Mouse (Mus musculus) embryo, embryonic 10 days (tissue): ENCODE results near the gene Ppp2r2c.
"Not testable (repeated sequence)": the region's sequence is repeated elsewhere in the genome, so short reads cannot be mapped to it uniquely, and the experiment has no call there.

Experiments used
- DNase-seq: peaks from one replicate; pipeline ENCODE4 v3.0.0-alpha.2; 2015; ENCODE audit warnings: low spot score

Gene Ppp2r2c

GRCm38 (mm10) chr5:36929376-36929775 is 61.1 kb downstream of the Ppp2r2c start:
- DNase-seq: no peak

GRCm38 (mm10) chr5:36933383-36933782 is 65.1 kb downstream of the Ppp2r2c start:
- DNase-seq: no peak

DNA sequence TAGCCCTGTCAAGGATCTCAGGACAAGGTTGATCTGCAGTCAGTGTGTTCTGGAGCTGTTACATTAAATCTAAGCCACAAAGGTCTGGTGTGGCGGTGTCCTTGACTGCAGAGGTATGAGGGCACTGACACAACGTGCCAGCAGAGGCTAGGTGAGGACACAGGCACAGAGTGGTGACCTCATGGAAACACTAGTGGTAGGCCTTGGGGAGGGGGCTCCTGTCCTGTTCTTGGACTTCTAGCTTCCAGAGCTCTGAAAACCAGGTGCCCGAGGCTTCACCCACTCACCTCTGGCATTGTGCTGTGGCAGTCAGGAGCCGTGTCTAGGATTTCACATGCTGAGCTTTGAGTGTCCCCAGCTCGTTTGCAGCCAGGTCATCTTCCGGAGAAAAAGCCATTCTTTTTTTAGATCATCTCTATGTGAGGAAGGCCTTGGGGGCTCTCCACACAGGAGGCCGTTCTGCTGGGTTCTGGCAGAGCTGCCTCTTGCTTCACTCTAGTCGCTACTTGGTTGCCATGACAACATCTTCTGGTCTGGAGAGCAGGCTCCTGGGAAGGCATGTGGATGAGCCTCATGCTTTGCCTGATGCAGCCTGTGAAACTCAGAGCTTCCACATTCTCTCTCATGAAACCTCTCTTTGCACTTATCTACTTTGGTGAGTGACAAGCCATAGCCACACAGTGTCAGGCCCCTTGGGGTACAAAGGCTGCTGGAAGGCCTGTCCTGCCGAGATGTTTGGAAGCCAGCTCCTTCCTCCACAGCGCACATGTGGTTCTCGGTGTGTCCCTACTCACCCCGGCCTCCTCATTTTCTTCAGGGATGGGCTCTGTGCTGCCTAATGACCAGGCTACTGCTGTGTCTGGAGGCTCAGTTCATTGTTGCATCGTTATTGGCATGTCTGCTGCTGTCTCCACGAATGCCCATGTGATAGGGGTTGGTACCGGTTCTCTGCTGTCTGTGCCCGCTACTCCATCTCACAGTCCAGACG is 67.5 kb downstream of the Ppp2r2c start:
- DNase-seq: peak; percentile 66

GRCm38 (mm10) chr5:36936548-36936947 is 68.2 kb downstream of the Ppp2r2c start:
- no peak for DNase-seq

- no peak for DNase-seq
These were observed 69.7 kb downstream of the Ppp2r2c start for GRCm38 (mm10) chr5:36938021-36938420.

DNA sequence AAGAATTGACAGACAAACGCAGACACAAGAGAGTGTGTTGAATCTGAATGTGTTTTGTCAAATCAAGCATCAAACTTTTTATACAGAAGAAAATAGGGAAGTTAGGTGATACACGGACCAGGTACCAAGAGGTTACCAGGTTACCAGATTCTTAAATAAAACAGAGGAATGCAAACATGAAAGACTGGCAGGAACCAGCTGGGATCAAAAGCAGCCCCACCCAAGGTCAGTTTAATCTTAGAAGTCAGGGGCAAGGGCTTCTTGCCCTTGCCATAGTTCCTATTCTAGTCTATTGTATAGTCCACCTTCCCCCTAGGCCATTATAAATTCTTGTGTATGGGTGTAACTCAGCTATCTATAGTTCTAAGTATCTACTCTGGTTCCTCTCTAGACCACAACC is 70.7 kb downstream of the Ppp2r2c start:
- DNase-seq: not testable (repeated sequence)

- DNase-seq: no peak
These were observed 74.1 kb downstream of the Ppp2r2c start for GRCm38 (mm10) chr5:36942446-36942845.

DNA sequence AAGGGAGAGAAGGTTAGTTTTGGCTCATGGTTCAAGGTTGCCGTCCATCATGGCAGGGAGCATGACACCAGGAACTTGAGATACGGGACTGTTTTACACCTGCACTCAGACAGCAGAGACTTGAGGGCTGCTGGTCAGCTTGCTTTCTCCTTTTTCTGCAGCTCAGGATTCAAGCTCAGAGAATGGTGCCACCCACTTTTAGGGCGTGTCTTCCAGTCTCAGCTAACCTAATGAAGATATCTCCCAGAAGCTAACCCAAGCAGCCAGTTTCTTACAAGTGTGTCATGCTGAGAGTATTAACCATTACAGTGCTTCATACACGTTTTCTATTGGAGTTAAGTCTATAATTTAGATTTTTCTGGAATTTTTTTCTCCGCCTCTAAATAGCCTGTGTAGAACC is 76.2 kb downstream of the Ppp2r2c start:
- DNase-seq: no peak

DNA sequence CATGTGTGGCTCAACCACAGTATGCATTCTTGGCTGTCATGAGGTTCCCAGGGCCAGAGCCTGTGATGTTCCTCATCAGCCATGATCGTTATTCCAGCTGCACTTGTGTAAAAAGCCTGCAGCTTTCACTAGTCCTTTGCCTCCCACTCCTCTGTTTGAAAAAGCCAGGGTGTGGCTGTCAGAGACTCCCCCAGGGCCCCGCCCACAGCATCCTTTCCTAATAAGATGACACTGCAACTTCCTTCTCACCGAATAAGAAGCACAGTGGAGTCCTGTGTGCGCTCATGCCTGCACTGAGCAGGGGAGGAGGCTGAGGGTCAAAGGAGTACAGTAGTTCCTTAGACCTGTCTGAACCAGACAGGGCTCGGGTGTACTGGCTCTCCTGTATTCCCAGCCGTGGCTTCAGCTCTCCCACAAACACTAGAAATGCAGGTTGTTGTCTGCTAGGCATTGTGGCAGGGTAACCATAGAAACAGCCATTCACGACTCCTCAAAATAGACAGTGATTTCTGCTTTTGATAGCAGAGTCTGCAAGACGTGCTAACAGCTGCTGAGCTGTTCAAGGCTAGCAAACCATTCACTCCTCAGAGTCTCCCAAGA is 76.9 kb downstream of the Ppp2r2c start:
- DNase-seq: no peak

DNA sequence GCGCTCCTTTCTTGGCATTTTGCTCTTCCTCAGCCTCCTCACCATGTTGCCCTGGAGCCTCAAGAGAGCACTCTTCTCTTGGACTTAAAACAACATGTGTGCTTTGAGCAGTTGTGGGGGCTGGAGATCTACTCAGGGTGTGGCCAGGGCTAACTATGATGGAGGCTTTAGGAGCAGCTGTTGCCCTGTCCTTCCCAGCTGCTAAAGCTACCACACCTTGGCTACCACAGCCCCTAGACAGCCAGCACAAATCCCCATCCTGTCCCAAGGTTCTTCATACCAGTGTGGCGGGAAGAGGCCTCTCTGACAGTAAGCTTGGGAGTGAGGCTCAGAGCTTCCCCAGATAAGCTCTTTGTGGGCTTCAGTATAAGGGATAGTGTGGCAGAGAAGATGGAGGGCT is 77.4 kb downstream of the Ppp2r2c start:
- no peak for DNase-seq

- peak; percentile 82 for DNase-seq
These were observed 78.1 kb downstream of the Ppp2r2c start for GRCm38 (mm10) chr5:36946445-36946844.

DNA sequence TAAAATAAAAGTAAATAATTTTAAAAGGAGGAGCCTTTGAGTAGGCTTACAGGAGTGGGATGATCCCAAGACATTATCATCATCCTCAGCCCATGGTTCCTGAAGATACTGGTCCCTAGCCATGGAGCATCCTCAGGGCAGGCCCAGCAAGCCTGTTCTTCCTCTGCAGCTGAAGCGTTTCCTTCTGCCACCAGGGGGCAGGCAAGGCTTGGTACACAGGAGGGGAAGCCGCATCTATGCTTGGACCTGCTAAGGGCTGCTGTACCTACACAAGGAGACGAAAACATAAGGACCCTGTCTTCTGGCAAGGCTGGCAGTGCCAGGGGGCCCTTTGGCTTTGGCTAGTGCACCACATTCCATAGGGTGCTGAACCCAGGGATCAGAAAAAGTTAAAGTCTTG is 80.5 kb downstream of the Ppp2r2c start:
- peak; percentile 85 for DNase-seq

- no peak for DNase-seq
These were observed 82.6 kb downstream of the Ppp2r2c start for GRCm38 (mm10) chr5:36950871-36951270.

- no peak for DNase-seq
These were observed 84.0 kb downstream of the Ppp2r2c start for GRCm38 (mm10) chr5:36952311-36952710.

DNA sequence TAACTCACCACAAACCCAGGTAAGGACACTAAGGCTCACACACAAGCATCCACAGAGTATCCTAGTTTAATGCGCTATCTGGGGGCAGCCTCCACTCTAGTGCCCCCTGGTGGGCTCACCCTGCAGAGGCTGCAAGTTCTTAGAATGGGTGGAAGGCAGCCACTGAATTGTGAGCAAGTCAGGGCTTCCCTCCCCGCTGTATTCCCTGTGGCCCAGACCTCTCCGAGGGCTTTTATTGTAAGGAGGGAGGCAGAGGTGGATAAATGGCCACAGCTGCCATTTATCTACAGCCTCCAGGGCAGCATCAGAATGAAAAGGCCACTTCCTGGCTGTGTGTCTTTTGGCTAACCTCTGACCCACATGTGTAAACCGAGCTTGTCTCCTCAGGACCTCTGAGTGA is 87.1 kb downstream of the Ppp2r2c start:
- peak; percentile 42 for DNase-seq

- peak; percentile 80 for DNase-seq
These were observed 90.5 kb downstream of the Ppp2r2c start for GRCm38 (mm10) chr5:36958837-36959236.

DNA sequence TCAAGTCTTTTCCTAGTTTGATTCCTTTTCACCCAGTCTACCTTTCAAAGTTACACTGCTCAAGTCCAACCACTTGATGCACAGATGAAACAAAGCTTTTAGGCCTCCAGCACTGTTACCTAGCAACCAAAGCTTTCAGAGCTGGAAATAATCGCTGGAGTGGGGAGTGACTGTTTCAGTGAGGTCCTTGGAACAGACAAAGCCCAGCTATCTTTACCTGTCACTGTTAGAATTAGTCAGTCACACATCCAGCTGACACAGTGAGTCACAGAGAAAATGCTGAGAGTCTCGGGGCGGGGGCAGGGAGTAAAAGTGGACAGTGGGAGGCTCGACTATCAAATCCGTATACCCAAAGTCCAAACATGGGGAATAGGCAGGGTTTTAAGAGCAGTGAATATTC is 92.2 kb downstream of the Ppp2r2c start:
- DNase-seq: peak; percentile 63

GRCm38 (mm10) chr5:36971587-36971986 is 103.3 kb downstream of the Ppp2r2c start:
- no peak for DNase-seq

DNA sequence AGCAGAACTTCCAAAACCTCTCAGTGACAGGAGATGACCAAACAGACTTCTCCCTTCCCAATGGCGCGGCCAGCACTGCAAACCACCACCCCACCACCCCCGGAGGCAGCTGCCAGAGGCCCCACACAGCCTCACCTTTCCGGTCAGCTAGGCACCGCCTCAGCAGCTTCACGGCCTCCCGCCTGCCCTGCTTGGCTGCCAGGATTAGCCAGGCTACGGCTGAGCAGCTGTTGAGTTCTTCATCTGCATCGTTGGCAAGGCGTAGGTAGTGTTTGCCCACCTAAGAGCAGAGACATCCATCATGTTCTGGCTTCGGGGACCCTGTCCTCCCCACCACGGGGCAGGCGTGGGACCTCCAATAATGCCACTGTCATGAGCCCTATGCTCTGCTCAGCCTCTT is 107.0 kb downstream of the Ppp2r2c start:
- no peak for DNase-seq

- DNase-seq: no peak
These were observed 109.5 kb downstream of the Ppp2r2c start for GRCm38 (mm10) chr5:36977809-36978208.

DNA sequence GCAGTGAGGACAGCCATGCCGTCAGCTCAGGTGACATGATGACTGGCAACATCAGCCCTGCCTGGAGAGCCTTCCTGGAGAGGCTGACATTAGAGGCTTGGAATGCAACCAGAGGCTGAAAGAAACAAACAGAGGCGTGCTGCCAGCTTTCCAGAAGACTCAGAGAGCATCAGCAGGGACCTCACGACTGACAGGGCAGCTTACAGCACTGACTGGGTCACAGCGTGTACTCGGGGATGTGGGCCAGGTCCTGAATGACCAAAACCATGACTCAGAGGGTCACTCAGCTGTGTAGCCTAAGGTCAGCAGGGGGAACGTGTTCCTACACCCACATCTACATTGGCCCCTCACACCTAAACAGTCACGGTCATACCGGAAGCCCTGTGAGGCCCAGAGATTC is 110.7 kb downstream of the Ppp2r2c start:
- no peak for DNase-seq

GRCm38 (mm10) chr5:36979631-36980030 is 111.3 kb downstream of the Ppp2r2c start:
- DNase-seq: no peak

DNA sequence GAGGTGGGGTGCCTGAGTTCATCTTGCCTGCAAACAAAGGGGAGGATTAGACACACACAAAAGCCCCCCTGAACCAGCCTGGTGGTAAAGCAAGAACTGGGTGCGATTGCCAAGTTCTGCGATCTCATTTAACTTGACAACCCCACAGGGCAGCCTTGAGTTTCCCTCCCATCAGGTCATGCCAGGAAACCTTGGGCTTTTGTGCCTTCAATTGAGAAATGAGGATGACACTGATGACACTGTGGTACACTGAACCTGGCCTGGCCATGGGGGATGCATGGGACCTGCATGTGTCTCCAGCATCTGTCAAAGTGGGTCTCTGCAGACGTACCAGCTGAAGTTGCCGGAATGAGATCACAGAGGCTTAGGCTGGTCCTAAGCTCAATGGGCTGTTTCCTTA is 114.0 kb downstream of the Ppp2r2c start:
- no peak for DNase-seq
